30 mouse cellular contexts compared by ENCODE assay signal in the genomic region with DNA sequence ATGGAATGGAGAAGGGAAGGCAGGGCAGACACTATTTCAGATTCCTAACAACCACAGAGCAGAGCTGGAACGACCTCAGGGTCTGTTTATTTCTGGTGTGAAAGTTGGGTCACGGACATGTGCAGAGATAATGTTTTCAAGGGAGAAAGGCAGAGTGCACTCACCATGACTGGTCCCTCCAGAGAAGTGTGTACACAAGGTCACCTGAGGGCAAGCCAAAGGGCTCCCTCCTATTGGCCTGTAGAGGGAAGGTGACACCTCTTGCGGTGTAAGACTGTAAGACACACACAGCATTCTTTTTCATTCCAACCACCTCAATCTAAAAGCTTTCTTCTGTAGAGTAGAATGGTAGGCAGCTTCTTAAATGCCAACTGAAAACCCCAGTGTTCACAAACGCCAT. TPM values are rescaled to one million over a fixed set of nuclear protein-coding genes. Genes with fewer than 3 reads are reported as not detected.
DNase-seq lines count a peak whose midpoint lies in the region; ATAC-seq and TF ChIP-seq lines count a peak whose summit lies in the region.
"Had no signal": no experiment of that assay in that cellular context is flagged by ENCODE, and none has a peak within 500 bp of the region (broad histone marks: within the 10 kb centered on the region; RNA-seq: fewer than 3 reads in every experiment).

No protein-coding gene starts in this region.

- no peaks in the 10 kb centered on the region for H3K9me3 ChIP-seq in kidney, embryonic 14.5 days (ENCODE audit: control insufficient read depth, low read length)
- H3K9me3 ChIP-seq: forebrain, embryonic 13.5 days; G1E; hindbrain, embryonic 12.5 days; limb, embryonic 12.5 days; liver, embryonic 15.5 days; midbrain, embryonic 13.5 days had no signal

- no peak overlapping the region for H3K9ac ChIP-seq in kidney, embryonic 14.5 days (ENCODE audit: low read depth, low read length)
- H3K9ac ChIP-seq: forebrain, embryonic 13.5 days; hindbrain, embryonic 12.5 days; limb, embryonic 12.5 days; liver, embryonic 15.5 days; lung, embryonic 14.5 days; midbrain, embryonic 13.5 days had no signal

- H3K4me1 ChIP-seq in kidney, embryonic 14.5 days (ENCODE audit: control insufficient read depth, insufficient read depth, low read length) = no peaks in the 10 kb centered on the region
- no peaks in the 10 kb centered on the region; the same call in 1 of the 2 replicates for H3K4me1 ChIP-seq in spleen, adult 2 months (ENCODE audit: control insufficient read depth, insufficient read depth, insufficient read length)
- H3K4me1 ChIP-seq: forebrain, embryonic 13.5 days; hindbrain, embryonic 12.5 days; limb, embryonic 12.5 days; liver, embryonic 15.5 days; midbrain, embryonic 13.5 days had no signal

- no peaks in the 10 kb centered on the region for H3K27me3 ChIP-seq in kidney, embryonic 14.5 days (ENCODE audit: control insufficient read depth, insufficient read depth, low read length)
- H3K27me3 ChIP-seq in spleen, adult 2 months (ENCODE audit: control insufficient read depth, insufficient read depth, low read length) = no peaks in the 10 kb centered on the region
- H3K27me3 ChIP-seq: hindbrain, embryonic 12.5 days; limb, embryonic 12.5 days; liver, embryonic 15.5 days had no signal

- no peak for DNase-seq in kidney, postnatal 25 days
- DNase-seq in spleen, adult 2 months (ENCODE audit: low read depth in 1 of 2, low spot score in 2 of 2) = no peak
- no peak for DNase-seq in spleen, adult 18-20 months
- peak; percentile 71 for DNase-seq in induced T-regulatory cell, adult 2 months (ENCODE audit: low read depth)
- DNase-seq in Muller cell, postnatal 12 days (ENCODE audit: inconsistent ontology term) = no peak
- DNase-seq in lung, postnatal 25 days (ENCODE audit: low spot score) = no peak
- DNase-seq: cerebellum, adult 2 months; cerebellum, postnatal 36 days; heart, postnatal 36 days; kidney, postnatal 14 days; lung, embryonic 14.5 days; lung, postnatal 36 days; retina, postnatal 1 day; right cerebral cortex, postnatal 14 days; thymus, adult 2 months; thymus, postnatal 36 days had no signal

- no peak for TF ChIP-seq POLR2A in spleen, adult 2 months (IDR thresholded peaks at IDR 0.05; ENCODE audit: low read depth, low read length)

- no peak for TF ChIP-seq CTCF in spleen, adult 2 months (IDR thresholded peaks at IDR 0.05; ENCODE audit: extremely low read depth, insufficient read depth, insufficient read length, insufficient replicate concordance)

- H3K27ac ChIP-seq in kidney, embryonic 14.5 days (ENCODE audit: low read depth, low read length) = no peak overlapping the region
- H3K27ac ChIP-seq in spleen, adult 2 months (ENCODE audit: insufficient read depth, low read length) = peak overlapping the region; percentile 16; the same call in 1 of the 2 replicates
- H3K27ac ChIP-seq: forebrain, embryonic 13.5 days; hindbrain, embryonic 12.5 days; hindbrain, postnatal 0 days; layer of hippocampus, adult 2 months; left cerebral cortex, adult 2 months; limb, embryonic 12.5 days; liver, embryonic 15.5 days; midbrain, embryonic 13.5 days; stomach, postnatal 0 days had no signal

- no peak overlapping the region for H3K4me3 ChIP-seq in kidney, embryonic 14.5 days (ENCODE audit: low read length)
- no peak overlapping the region for H3K4me3 ChIP-seq in spleen, adult 2 months (ENCODE audit: extremely low read depth, insufficient read depth, insufficient read length)
- H3K4me3 ChIP-seq: forebrain, embryonic 13.5 days; hindbrain, embryonic 12.5 days; layer of hippocampus, adult 2 months; left cerebral cortex, adult 2 months; limb, embryonic 12.5 days; liver, embryonic 15.5 days; midbrain, embryonic 13.5 days had no signal

- no peaks in the 10 kb centered on the region for H3K36me3 ChIP-seq in kidney, embryonic 14.5 days (ENCODE audit: control insufficient read depth, insufficient read depth, low read length)
- no peaks in the 10 kb centered on the region for H3K36me3 ChIP-seq in spleen, adult 2 months (ENCODE audit: control insufficient read depth, insufficient read depth, low read length)
- H3K36me3 ChIP-seq: G1E; hindbrain, embryonic 12.5 days; limb, embryonic 12.5 days; liver, embryonic 15.5 days; midbrain, embryonic 13.5 days had no signal

- ATAC-seq in kidney, embryonic 14.5 days (ENCODE audit: low FRiP score, low TSS enrichment) = peak; percentile 57; the same call in 1 of the 2 replicates
- ATAC-seq: forebrain, embryonic 13.5 days; hindbrain, postnatal 0 days; intestine, postnatal 0 days; midbrain, embryonic 13.5 days; Patski had no signal

- no peak overlapping the region for H3K4me2 ChIP-seq in kidney, embryonic 14.5 days (replicated peaks; ENCODE audit: low read depth, low read length)
- H3K4me2 ChIP-seq: forebrain, embryonic 13.5 days; heart, embryonic 11.5 days; hindbrain, embryonic 12.5 days; limb, embryonic 12.5 days; liver, embryonic 15.5 days; lung, embryonic 14.5 days; midbrain, embryonic 13.5 days had no signal

- 53% methylated on average over 4 of the region's 4 CpGs for WGBS in kidney, embryonic 14.5 days
- 65% methylated on average over 4 of the region's 4 CpGs for WGBS in spleen, adult 2 months

RNA-seq across cellular contexts. Expression of a gene that starts 9.6 kb away (rescaled TPM):
- polyA plus RNA-seq in kidney, embryonic 14.5 days (2014; fragmentation: Nextera tagmentation; extraction: Ambion mirVana) = 1.8 and 3.3 TPM in 2 replicates
- polyA plus RNA-seq in spleen, adult 2 months (2012; rRNA removed) = 9.3 and 11.2 TPM in 2 replicates
- polyA plus RNA-seq: G1E had no signal
